Mouse (Mus musculus): ENCODE data around the gene Hhat. TPM values are rescaled to one million over a fixed set of nuclear protein-coding genes. Genes with fewer than 3 reads are reported as not detected.

The Hhat gene
- total RNA-seq, 2 experiments from 2014 or later: 1.2 to 1.8 TPM

GRCm38 (mm10) chr1:192463732-192464131 is 307.3 kb downstream of the Hhat start:
- DNase-seq (ENCODE audit: low spot score in 2 of 2): no peak
- intact Hi-C loops (cut with DNase I): no loop called here

DNA sequence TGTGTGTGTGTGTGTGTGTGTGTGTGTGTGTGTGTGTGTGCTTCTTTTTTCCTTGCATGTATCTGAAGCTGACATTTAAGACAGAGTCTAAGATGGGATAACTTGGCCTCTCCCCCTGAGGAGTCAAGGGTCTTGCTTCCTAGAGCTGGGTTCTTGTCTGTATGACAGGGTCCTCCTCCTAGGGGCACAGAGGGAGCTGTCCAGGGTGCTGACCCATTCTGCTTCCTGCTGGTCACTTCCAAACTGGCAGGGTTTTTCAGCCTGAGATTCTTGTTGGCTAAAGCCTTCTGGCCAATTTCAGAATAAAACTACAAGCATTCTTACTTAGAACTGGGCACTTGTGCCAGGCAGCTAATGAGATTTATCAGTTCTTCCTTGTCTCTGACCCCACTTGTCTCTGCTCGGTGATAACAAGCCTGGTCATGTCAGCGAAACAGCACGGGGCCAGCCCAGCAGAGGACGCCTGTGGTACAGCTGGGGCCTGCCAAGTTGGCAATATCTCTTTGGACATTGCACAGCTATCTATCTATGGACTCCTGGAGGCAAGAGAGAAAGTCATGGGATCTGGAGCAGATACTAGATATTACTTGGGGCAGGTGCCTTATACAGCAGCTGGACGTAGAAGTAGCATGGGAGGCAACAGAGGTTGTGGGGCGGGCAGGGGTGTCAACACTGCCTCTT is 313.4 kb downstream of the Hhat start:
- DNase-seq (ENCODE audit: low spot score in 2 of 2): no peak
- intact Hi-C loops (cut with DNase I): no loop called here

- intact Hi-C loops (cut with DNase I): no loop called here
- DNase-seq (ENCODE audit: low spot score in 2 of 2): no peak
Measured at GRCm38 (mm10) chr1:192457037-192457436, 314.0 kb downstream of the Hhat start.

DNA sequence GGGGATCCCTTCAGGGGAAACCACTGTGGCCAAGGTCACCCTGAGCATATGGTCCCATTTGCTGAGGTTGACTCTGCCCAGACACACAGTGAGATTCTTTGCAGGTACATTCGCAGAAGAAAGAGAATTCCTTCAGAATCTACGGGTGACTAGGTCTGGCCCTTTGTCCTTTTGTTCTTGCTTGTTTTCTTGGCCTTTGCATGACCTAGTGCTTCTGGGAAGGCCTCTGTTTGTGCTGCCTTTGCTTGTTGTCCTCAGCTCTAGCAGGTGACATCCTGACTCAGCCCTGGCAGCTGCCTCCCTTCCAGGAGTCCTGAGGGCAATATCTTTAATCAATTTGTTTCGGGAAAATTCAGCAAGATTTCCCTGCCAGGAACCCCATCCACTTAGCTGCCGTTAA is 316.0 kb downstream of the Hhat start:
- intact Hi-C loops (cut with DNase I): no loop called here
- DNase-seq (ENCODE audit: low spot score in 2 of 2): no peak

DNA sequence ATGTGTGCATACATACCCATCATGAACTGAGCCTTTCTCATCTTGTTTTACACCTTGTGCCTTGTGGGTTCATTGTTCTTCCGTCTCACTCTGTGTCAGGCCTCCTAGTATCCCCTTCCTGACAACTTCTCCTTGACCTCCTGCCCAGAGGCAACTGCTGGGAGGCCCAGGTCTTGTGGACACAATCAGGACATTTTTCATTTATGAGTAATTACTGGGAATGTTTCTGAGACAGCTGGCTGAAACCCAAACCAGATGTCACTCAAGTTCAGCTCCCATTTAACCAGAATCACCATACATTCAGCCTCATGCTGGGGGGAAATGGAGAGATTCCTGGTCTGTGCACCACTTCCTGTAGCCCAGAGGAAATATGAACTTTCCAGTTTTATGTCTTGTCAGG is 316.5 kb downstream of the Hhat start:
- intact Hi-C loops (cut with DNase I): no loop called here
- DNase-seq (ENCODE audit: low spot score in 2 of 2): no peak

- DNase-seq (ENCODE audit: low spot score in 2 of 2): peak; percentile 31 to 72
- intact Hi-C loops (cut with DNase I): no loop called here
Measured at GRCm38 (mm10) chr1:192451722-192452121, 319.3 kb downstream of the Hhat start.

DNA sequence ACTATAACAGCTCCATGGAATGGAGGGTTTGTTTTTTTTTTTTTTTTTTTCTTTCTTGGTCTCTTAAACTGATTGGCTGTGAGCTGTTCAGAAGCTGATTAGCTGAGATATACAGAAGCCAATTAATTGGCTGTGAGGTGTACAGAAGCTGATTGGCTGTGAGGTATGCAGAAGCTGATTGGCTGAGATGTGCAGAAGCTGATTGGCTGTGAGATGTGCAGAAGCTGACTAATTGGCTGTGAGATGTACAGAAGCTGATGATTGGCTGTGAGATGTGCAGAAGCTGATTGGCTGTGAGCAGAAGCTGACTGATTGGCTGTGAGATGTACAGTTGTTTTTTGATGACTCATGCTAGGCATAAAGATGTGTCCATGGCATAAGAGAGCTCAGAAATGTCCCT is 320.6 kb downstream of the Hhat start:
- DNase-seq (ENCODE audit: low spot score in 2 of 2): no peak
- intact Hi-C loops (cut with DNase I): no loop called here

GRCm38 (mm10) chr1:192449572-192450351 is 321.3 kb downstream of the Hhat start:
- intact Hi-C loops (cut with DNase I): loop anchor here (5.0 kb wide), 1 partner anchor 138 kb away; no protein-coding TSS in a partner anchor
- no peak for DNase-seq (ENCODE audit: low spot score in 2 of 2)

GRCm38 (mm10) chr1:192448512-192448911 is 322.5 kb downstream of the Hhat start:
- no peak for DNase-seq (ENCODE audit: low spot score in 2 of 2)
- intact Hi-C loops (cut with DNase I): loop anchor here (5.0 kb wide), 1 partner anchor 139 kb away; no protein-coding TSS in a partner anchor

- DNase-seq (ENCODE audit: low spot score in 2 of 2): no peak
- intact Hi-C loops (cut with DNase I): loop anchor here (5.0 kb wide), 1 partner anchor 140 kb away; no protein-coding TSS in a partner anchor
Measured at GRCm38 (mm10) chr1:192447666-192448065, 323.4 kb downstream of the Hhat start.

Other genes starting within 250 kb of the Hhat start
- gene Sertad4, start 84.5 kb upstream of the Hhat start, total RNA-seq (2021): 10 to 100 TPM; 19.0 to 21.4 TPM